ENCODE assay signal across 11 mouse cellular contexts in the genomic region with DNA sequence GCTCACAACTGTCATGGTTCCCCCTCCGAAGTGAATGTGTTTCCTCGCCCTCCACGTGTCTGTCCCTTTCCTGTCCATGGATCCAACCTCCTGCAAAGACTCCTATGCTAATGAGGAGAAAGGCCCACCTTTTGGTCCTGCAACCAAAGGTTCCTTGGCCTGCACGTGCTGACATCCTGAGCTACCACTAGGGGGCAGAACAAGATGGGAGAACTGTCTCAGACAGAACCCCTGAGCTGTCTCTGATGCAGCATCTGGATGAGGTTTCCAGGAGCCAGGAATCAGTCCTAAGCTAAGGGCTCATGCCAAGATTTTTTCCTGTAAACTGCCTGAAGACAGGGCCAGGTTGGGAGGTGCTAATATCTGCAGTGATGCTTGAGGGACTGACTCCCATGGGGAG. TPM values are rescaled to one million over a fixed set of nuclear protein-coding genes. Genes with fewer than 3 reads are reported as not detected.
DNase-seq lines count a peak whose midpoint lies in the region; ATAC-seq and TF ChIP-seq lines count a peak whose summit lies in the region.
"Not testable (repeated sequence)": the region's sequence is repeated elsewhere in the genome, so short reads cannot be mapped to it uniquely, and the experiment has no call there.
"Had no signal": no experiment of that assay in that cellular context is flagged by ENCODE, and none has a peak within 500 bp of the region (broad histone marks: within the 10 kb centered on the region; RNA-seq: fewer than 3 reads in every experiment).

No protein-coding gene starts in this region.

- intact Hi-C loops in heart, postnatal 10 days (cut with DNase I), result loop anchor here (5.0 kb wide), 1 partner anchor 753 kb away; no protein-coding TSS in a partner anchor

- 29% methylated on average over 4 of the region's 4 CpGs for WGBS in forebrain, embryonic 10.5 days
- 15% methylated on average over 4 of the region's 4 CpGs for WGBS in limb, embryonic 10.5 days
- WGBS in midbrain, embryonic 13.5 days, result 17% methylated on average over 4 of the region's 4 CpGs
- 10% methylated on average over 4 of the region's 4 CpGs for WGBS in stomach, postnatal 0 days

- not testable (repeated sequence) for TF ChIP-seq EP300 in ES-Bruce4 (IDR thresholded peaks at IDR 0.05; ENCODE audit: insufficient read depth, low read depth, low read length); stomach, postnatal 0 days (optimal IDR thresholded peaks at IDR 0.05)

- not testable (repeated sequence) for TF ChIP-seq POLR2A in ES-Bruce4 (IDR thresholded peaks at IDR 0.05; ENCODE audit: insufficient read depth, low read length)

- not testable (repeated sequence) for H3K4me3 ChIP-seq in ES-Bruce4 (ENCODE audit: low read depth, low read length); forebrain, embryonic 10.5 days; limb, embryonic 10.5 days; midbrain, embryonic 13.5 days (replicated peaks); stomach, postnatal 0 days (ENCODE audit: low read depth, low read length)

- not testable (repeated sequence) for H3K4me2 ChIP-seq in midbrain, embryonic 13.5 days (replicated peaks); stomach, postnatal 0 days (replicated peaks; ENCODE audit: low read depth)

- TF ChIP-seq CTCF in ES-Bruce4 (IDR thresholded peaks at IDR 0.05; ENCODE audit: low read depth, low read length), result peak; percentile 19
- TF ChIP-seq CTCF in stomach, postnatal 0 days (IDR thresholded peaks at IDR 0.05; ENCODE audit: low read depth), result peak; percentile 65

- peak; percentile 6 for DNase-seq in cerebellum, adult 11 months
- DNase-seq in forebrain, embryonic 10.5 days (ENCODE audit: extremely low spot score, low spot score), result peak; percentile 15
- DNase-seq in heart, postnatal 10 days, result peak; percentile 37
- DNase-seq in kidney, postnatal 14 days, result peak; percentile 1
- peak; percentile 31 for DNase-seq in limb, embryonic 10.5 days (ENCODE audit: low spot score)
- not testable (repeated sequence) for DNase-seq in stomach, postnatal 0 days (ENCODE audit: low spot score)

- not testable (repeated sequence) for H3K36me3 ChIP-seq in ES-Bruce4 (ENCODE audit: control insufficient read depth, insufficient read depth, low read length, poor library complexity, severe bottlenecking); forebrain, embryonic 10.5 days (replicated peaks); limb, embryonic 10.5 days; midbrain, embryonic 13.5 days; stomach, postnatal 0 days (ENCODE audit: control insufficient read depth, insufficient read depth, low read length)

- not testable (repeated sequence) for H3K27ac ChIP-seq in ES-Bruce4 (ENCODE audit: insufficient read depth, low read length); forebrain, embryonic 10.5 days; limb, embryonic 10.5 days; midbrain, embryonic 13.5 days; stomach, postnatal 0 days (replicated peaks)

- H3K4me1 ChIP-seq in ES-Bruce4 (ENCODE audit: control insufficient read depth, insufficient read depth, low read length); forebrain, embryonic 10.5 days; limb, embryonic 10.5 days; midbrain, embryonic 13.5 days (replicated peaks); stomach, postnatal 0 days (replicated peaks; ENCODE audit: control insufficient read depth, insufficient read depth): not testable (repeated sequence)

- ATAC-seq in midbrain, embryonic 13.5 days, result peak; percentile 68; the same call in 1 of the 2 replicates
- not testable (repeated sequence) for ATAC-seq in stomach, postnatal 0 days (ENCODE audit: low FRiP score, low TSS enrichment)

- not testable (repeated sequence) for H3K9ac ChIP-seq in ES-Bruce4 (ENCODE audit: low read depth, poor library complexity, severe bottlenecking); midbrain, embryonic 13.5 days (replicated peaks); stomach, postnatal 0 days (ENCODE audit: low read length)

- not testable (repeated sequence) for H3K27me3 ChIP-seq in ES-Bruce4 (ENCODE audit: control insufficient read depth, insufficient read depth, low read length, poor library complexity, severe bottlenecking); stomach, postnatal 0 days (ENCODE audit: control insufficient read depth, insufficient read depth, low read length)
- peaks cover 44% of the 10 kb centered on the region for H3K27me3 ChIP-seq in forebrain, embryonic 10.5 days (ENCODE audit: poor library complexity, severe bottlenecking)
- peaks cover 46% of the 10 kb centered on the region for H3K27me3 ChIP-seq in limb, embryonic 10.5 days (ENCODE audit: low read depth, poor library complexity, severe bottlenecking)
- H3K27me3 ChIP-seq in midbrain, embryonic 13.5 days, result peaks cover 14% of the 10 kb centered on the region; the same call in 1 of the 2 replicates

- H3K9me3 ChIP-seq in ES-Bruce4 (replicated peaks; ENCODE audit: control insufficient read depth, insufficient read depth, low read length, poor library complexity, severe bottlenecking); forebrain, embryonic 10.5 days; limb, embryonic 10.5 days (replicated peaks); midbrain, embryonic 13.5 days; stomach, postnatal 0 days (ENCODE audit: control insufficient read depth, low read length): not testable (repeated sequence)

RNA-seq across cellular contexts. Expression of a gene that starts 2.5 kb away (rescaled TPM):
- not detected in 2 replicates for polyA plus RNA-seq in ES-Bruce4 (2011; ENCODE audit: insufficient read depth, insufficient read length, low read depth, missing spikeins)
- not detected in 2 replicates for polyA plus RNA-seq in forebrain, embryonic 10.5 days (2016; fragmentation: Nextera tagmentation; extraction: Ambion mirVana)
- total RNA-seq in heart, postnatal 10 days (2021), result not detected
- polyA plus RNA-seq in limb, embryonic 10.5 days (2016; fragmentation: Nextera tagmentation; extraction: Ambion mirVana), result not detected in 2 replicates
- polyA plus RNA-seq in midbrain, embryonic 13.5 days (2015; fragmentation: Nextera tagmentation; extraction: Ambion mirVana), result not detected in 2 replicates
- 0.59 and 1.1 TPM in 2 replicates for polyA plus RNA-seq in stomach, postnatal 0 days (2015; fragmentation: Nextera tagmentation; extraction: Ambion mirVana)
- total RNA-seq: heart, adult 8-10 months had no signal
- polyA plus RNA-seq: large intestine, adult 2 months; midbrain, embryonic 12.5 days had no signal

RNA-seq across cellular contexts. Expression of a gene that starts 18.2 kb away (rescaled TPM):
- polyA plus RNA-seq in ES-Bruce4 (2011; ENCODE audit: insufficient read depth, insufficient read length, low read depth, missing spikeins), result 1.5 and 2.1 TPM in 2 replicates
- polyA plus RNA-seq in forebrain, embryonic 10.5 days (2016; fragmentation: Nextera tagmentation; extraction: Ambion mirVana), result not detected in 2 replicates
- total RNA-seq in heart, postnatal 10 days (2021), result not detected
- polyA plus RNA-seq in limb, embryonic 10.5 days (2016; fragmentation: Nextera tagmentation; extraction: Ambion mirVana), result not detected in 2 replicates
- polyA plus RNA-seq in midbrain, embryonic 13.5 days (2015; fragmentation: Nextera tagmentation; extraction: Ambion mirVana), result not detected in 2 replicates
- not detected in 2 replicates for polyA plus RNA-seq in stomach, postnatal 0 days (2015; fragmentation: Nextera tagmentation; extraction: Ambion mirVana)
- total RNA-seq: heart, adult 8-10 months had no signal
- polyA plus RNA-seq: large intestine, adult 2 months; midbrain, embryonic 12.5 days had no signal

RNA-seq across cellular contexts. Expression of a gene that starts 18.4 kb away (rescaled TPM):
- polyA plus RNA-seq in ES-Bruce4 (2011; ENCODE audit: insufficient read depth, insufficient read length, low read depth, missing spikeins), result not detected in 2 replicates
- not detected in 2 replicates for polyA plus RNA-seq in forebrain, embryonic 10.5 days (2016; fragmentation: Nextera tagmentation; extraction: Ambion mirVana)
- total RNA-seq in heart, postnatal 10 days (2021), result not detected
- polyA plus RNA-seq in limb, embryonic 10.5 days (2016; fragmentation: Nextera tagmentation; extraction: Ambion mirVana), result not detected in 2 replicates
- polyA plus RNA-seq in midbrain, embryonic 13.5 days (2015; fragmentation: Nextera tagmentation; extraction: Ambion mirVana), result not detected in 2 replicates
- not detected in 2 replicates for polyA plus RNA-seq in stomach, postnatal 0 days (2015; fragmentation: Nextera tagmentation; extraction: Ambion mirVana)
- total RNA-seq: heart, adult 8-10 months had no signal
- polyA plus RNA-seq: large intestine, adult 2 months; midbrain, embryonic 12.5 days had no signal

RNA-seq across cellular contexts. Expression of a gene that starts 45.2 kb away (rescaled TPM):
- 7.9 and 8.3 TPM in 2 replicates for polyA plus RNA-seq in ES-Bruce4 (2011; ENCODE audit: insufficient read depth, insufficient read length, low read depth, missing spikeins)
- 6.4 and 7.2 TPM in 2 replicates for polyA plus RNA-seq in forebrain, embryonic 10.5 days (2016; fragmentation: Nextera tagmentation; extraction: Ambion mirVana)
- 10 to 100 TPM; 24.0 to 32.7 TPM for total RNA-seq in heart, postnatal 10 days (2021)
- polyA plus RNA-seq in limb, embryonic 10.5 days (2016; fragmentation: Nextera tagmentation; extraction: Ambion mirVana), result 10.1 and 12.9 TPM in 2 replicates
- polyA plus RNA-seq in midbrain, embryonic 13.5 days (2015; fragmentation: Nextera tagmentation; extraction: Ambion mirVana), result 5.2 and 5.6 TPM in 2 replicates
- polyA plus RNA-seq in stomach, postnatal 0 days (2015; fragmentation: Nextera tagmentation; extraction: Ambion mirVana), result 1.9 and 2.2 TPM in 2 replicates
